ENCODE assay signal across 25 mouse cellular contexts in the genomic region with DNA sequence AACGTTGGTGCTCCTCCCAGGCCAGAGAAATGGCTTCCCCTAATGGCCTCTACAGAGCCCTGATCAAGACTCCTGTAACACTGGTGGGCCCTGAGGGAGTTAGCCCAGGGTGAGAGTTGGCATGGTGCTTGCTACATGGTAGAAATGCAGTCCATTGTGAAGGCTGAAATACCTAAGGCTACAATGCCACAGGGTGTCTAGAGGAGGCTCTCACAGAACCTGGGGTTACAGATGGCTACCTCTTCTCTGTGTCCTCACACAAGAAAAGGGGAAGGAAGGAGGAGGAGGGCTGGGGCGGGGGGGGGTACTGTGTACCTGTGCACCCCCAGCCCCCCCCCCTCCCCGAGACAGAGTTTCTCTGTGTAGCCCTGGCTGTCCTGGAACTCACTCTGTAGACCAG.
A peak's percentile ranks its signal among the peaks of the same experiment; 100 is the strongest.
DNase-seq lines count a peak whose midpoint lies in the region; ATAC-seq and TF ChIP-seq lines count a peak whose summit lies in the region.
"Had no signal": no experiment of that assay in that cellular context is flagged by ENCODE, and none has a peak within 500 bp of the region (broad histone marks: within the 10 kb centered on the region; RNA-seq: fewer than 3 reads in every experiment).

No protein-coding gene starts in this region.

- no peaks in the 10 kb centered on the region for H3K27me3 ChIP-seq in liver, postnatal 0 days (ENCODE audit: insufficient read depth, low read length)
- no peaks in the 10 kb centered on the region; the same call in 1 of the 2 replicates for H3K27me3 ChIP-seq in liver, embryonic 12.5 days (replicated peaks)
- H3K27me3 ChIP-seq in splenic B cell, adult 2 months (ENCODE audit: control insufficient read depth, insufficient read depth, low read length, poor library complexity, severe bottlenecking), result no peaks in the 10 kb centered on the region
- H3K27me3 ChIP-seq: forebrain, embryonic 13.5 days; heart, embryonic 13.5 days had no signal

- no peak for TF ChIP-seq CTCF in liver, postnatal 0 days (IDR thresholded peaks at IDR 0.05; ENCODE audit: low read depth)

- peaks cover 17% of the 10 kb centered on the region for H3K4me1 ChIP-seq in liver, postnatal 0 days (ENCODE audit: insufficient read depth)
- peaks cover 46% of the 10 kb centered on the region for H3K4me1 ChIP-seq in liver, embryonic 12.5 days

- no peak overlapping the region for H3K4me2 ChIP-seq in liver, postnatal 0 days (ENCODE audit: low read depth, low read length)
- no peak overlapping the region for H3K4me2 ChIP-seq in liver, embryonic 12.5 days
- H3K4me2 ChIP-seq: forebrain, embryonic 13.5 days; heart, embryonic 13.5 days; hindbrain, embryonic 14.5 days had no signal

- 49% methylated on average over 3 of the region's 3 CpGs for WGBS in liver, postnatal 0 days (ENCODE audit: insufficient replicate concordance)
- whole genome bisulfite sequencing in liver, embryonic 12.5 days (ENCODE audit: insufficient replicate concordance), result 45% methylated on average over 2 of the region's 3 CpGs

- H3K9ac ChIP-seq in liver, postnatal 0 days (replicated peaks), result no peak overlapping the region
- H3K9ac ChIP-seq in liver, embryonic 12.5 days, result no peak overlapping the region
- H3K9ac ChIP-seq: forebrain, embryonic 13.5 days; heart, embryonic 13.5 days; hindbrain, embryonic 14.5 days had no signal

- no peak for DNase-seq in liver, postnatal 0 days
- peak; percentile 61 to 67 for DNase-seq in spleen, postnatal 36 days (ENCODE audit: low spot score in 2 of 2)
- DNase-seq in spleen, postnatal 4 days (ENCODE audit: low spot score in 2 of 2), result no peak
- peak; percentile 74 for DNase-seq in splenic B cell, adult 2 months (ENCODE audit: low read depth, low spot score)
- no peak for DNase-seq in layer of hippocampus, postnatal 10 days (ENCODE audit: low spot score in 2 of 2)
- DNase-seq: adrenal gland, adult 8-10 months; adrenal gland, postnatal 25 days; cerebellum, adult 18-20 months; cerebellum, adult 9-10 months; cerebellum, postnatal 14 days; gastrocnemius, postnatal 10 days; gastrocnemius, postnatal 36 days; heart, adult 2 months; heart, postnatal 14 days; heart, postnatal 4 days had no signal

- TF ChIP-seq EP300 in liver, postnatal 0 days (IDR thresholded peaks at IDR 0.05; ENCODE audit: low read depth), result no peak

- ATAC-seq in liver, postnatal 0 days, result no peak
- ATAC-seq in liver, embryonic 12.5 days, result no peak
- ATAC-seq: activated CD4-positive, CD25-positive, alpha-beta regulatory T cell, adult 4 months; CD4-positive, CD25-positive, alpha-beta regulatory T cell, adult 4 months; forebrain, embryonic 13.5 days; forebrain, embryonic 16.5 days; hindbrain, postnatal 0 days had no signal

- H3K27ac ChIP-seq in liver, postnatal 0 days (ENCODE audit: low read depth), result 0 out of 2 replicates have a peak overlapping the region, but pooled peaks have one; percentile 2
- no peak overlapping the region for H3K27ac ChIP-seq in liver, embryonic 12.5 days
- H3K27ac ChIP-seq: forebrain, embryonic 10.5 days; forebrain, embryonic 13.5 days; heart, adult 2 months; heart, embryonic 10.5 days; heart, embryonic 13.5 days; hindbrain, embryonic 14.5 days; hindbrain, postnatal 0 days had no signal

- H3K9me3 ChIP-seq in liver, postnatal 0 days (ENCODE audit: low read length), result no peaks in the 10 kb centered on the region
- H3K9me3 ChIP-seq in liver, embryonic 12.5 days (replicated peaks), result no peaks in the 10 kb centered on the region
- H3K9me3 ChIP-seq: forebrain, embryonic 10.5 days; forebrain, embryonic 13.5 days; heart, embryonic 10.5 days; heart, embryonic 13.5 days had no signal

- H3K4me3 ChIP-seq in liver, postnatal 0 days (ENCODE audit: low read depth, low read length), result no peak overlapping the region
- no peak overlapping the region for H3K4me3 ChIP-seq in liver, embryonic 12.5 days
- H3K4me3 ChIP-seq: forebrain, embryonic 10.5 days; forebrain, embryonic 13.5 days; heart, adult 2 months; heart, embryonic 10.5 days; heart, embryonic 13.5 days had no signal

- no peaks in the 10 kb centered on the region for H3K36me3 ChIP-seq in liver, postnatal 0 days (replicated peaks; ENCODE audit: insufficient read depth, low read length)
- H3K36me3 ChIP-seq in liver, embryonic 12.5 days, result 0 out of 2 replicates have a peak, but pooled peaks cover 2% of the 10 kb centered on the region
- H3K36me3 ChIP-seq in splenic B cell, adult 2 months (ENCODE audit: control insufficient read depth, insufficient read depth, low read length, poor library complexity, severe bottlenecking), result no peaks in the 10 kb centered on the region
- H3K36me3 ChIP-seq: forebrain, embryonic 10.5 days; heart, embryonic 10.5 days; heart, embryonic 13.5 days had no signal

Comparison
In these comparisons a context has a peak if more than half of its experiments do, and no peak if none do; other contexts are left out.
1. DNase-seq: peak in spleen, postnatal 36 days (2 of 2) and splenic B cell, adult 2 months (single experiment); none in liver, postnatal 0 days (single experiment), spleen, postnatal 4 days (0 of 2) and layer of hippocampus, postnatal 10 days (0 of 2).